Mouse (Mus musculus) thymus, adult 2 months (tissue): Measurements from ENCODE around the gene Ccdc58.

Experiments used
- CTCF ChIP-seq: fragments of 200-500 bp; IDR thresholded peaks from 2 replicates; pipeline ENCODE4 v1.5.1; 2012; ENCODE audit warnings: mild to moderate bottlenecking, control low read depth, low read length, moderate library complexity, borderline replicate concordance; ENCODE audit not compliant: control insufficient read depth, poor library complexity, insufficient read depth; ENCODE audit errors: extremely low read depth
- POLR2A ChIP-seq: fragments of 200-500 bp; IDR thresholded peaks from 2 replicates; pipeline ENCODE4 v1.6.1; 2012; ENCODE audit warnings: mild to moderate bottlenecking, low read length, control low read depth, moderate library complexity; ENCODE audit not compliant: control insufficient read depth, poor library complexity, insufficient read depth; ENCODE audit errors: extremely low read depth

DNA sequence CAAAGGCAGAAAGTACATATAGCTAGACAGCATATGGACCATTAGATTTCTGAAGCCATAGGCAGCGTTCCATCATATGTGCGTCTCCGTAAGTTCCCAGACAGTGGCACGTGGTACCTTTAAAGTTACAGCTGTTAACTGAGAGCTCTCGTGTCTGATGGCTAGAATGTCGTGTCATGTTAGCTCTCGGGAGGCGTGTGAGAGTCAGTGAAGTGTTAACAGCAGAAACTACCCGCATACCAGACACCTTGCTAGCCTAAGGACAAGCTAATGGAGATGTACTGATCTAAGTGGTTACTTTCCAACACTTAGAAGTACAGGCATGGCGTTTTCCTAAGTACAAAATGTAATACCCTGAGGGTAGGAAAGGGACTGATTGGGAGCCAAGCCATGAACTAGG is 28.4 kb upstream of the Ccdc58 start:
- TF ChIP-seq CTCF (no peak), POLR2A (no peak)
